Mouse (Mus musculus): ENCODE results near the gene Yif1b.

- TF ChIP-seq POLR2A (IDR thresholded peaks at IDR 0.05; ENCODE audit: borderline replicate concordance, insufficient read depth, low read length) (peak; percentile 91; the same call in 1 of the 2 replicates), CTCF (IDR thresholded peaks at IDR 0.05; ENCODE audit: borderline replicate concordance, insufficient read depth, low read depth, low read length) (no peak)
These were observed at the start of gene Yif1b for GRCm38 (mm10) chr7:29238019-29238967.

Data from cerebellum, adult 2 months (tissue).